Mouse (Mus musculus): Measurements from ENCODE around the gene Cttnbp2. TPM values are rescaled to one million over a fixed set of nuclear protein-coding genes. Genes with fewer than 3 reads are reported as not detected.
"Not testable (repeated sequence)": the region's sequence is repeated elsewhere in the genome, so short reads cannot be mapped to it uniquely, and the experiment has no call there.

Cttnbp2 gene
- polyA plus RNA-seq, 1 experiment from 2014 or later, result 15.0 TPM

DNA sequence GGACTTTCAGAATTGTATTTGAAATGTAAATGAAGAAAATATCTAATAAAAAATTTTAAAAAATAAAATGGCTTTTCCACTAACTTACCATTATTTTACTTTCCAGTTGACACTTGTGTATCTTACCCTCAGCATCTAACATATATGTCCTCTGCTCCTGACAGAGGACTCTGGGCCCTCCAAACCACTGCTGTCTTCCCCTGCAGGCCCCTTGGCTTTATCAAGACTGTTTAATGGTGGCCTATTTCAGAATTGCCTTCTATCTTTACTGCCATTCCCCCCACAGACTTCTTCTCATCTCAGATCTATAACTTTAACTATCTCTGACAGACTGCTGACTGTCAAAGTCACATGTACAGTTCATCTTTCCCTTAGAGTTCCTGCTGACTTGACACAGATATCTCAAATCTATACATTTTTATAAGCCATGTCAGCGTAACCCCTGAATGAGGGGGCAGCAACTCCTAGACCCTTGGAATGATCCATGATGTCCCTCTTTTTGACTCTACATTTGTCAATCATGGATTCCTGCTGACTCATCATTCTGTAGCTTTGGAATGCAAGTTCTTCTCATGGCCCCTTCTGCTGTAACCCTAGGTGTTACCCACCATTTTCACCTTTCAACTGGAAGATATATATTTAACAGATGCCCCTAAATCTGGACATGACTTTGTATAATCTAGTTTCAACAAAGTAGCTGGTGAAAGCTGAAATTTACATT is 103.0 kb downstream of the Cttnbp2 start:
- no peak for ATAC-seq (ENCODE audit: insufficient read depth, low FRiP score)
- WGBS, result 90% methylated on average over 1 of the region's 1 CpGs
- H3K4me1 ChIP-seq (ENCODE audit: control insufficient read depth, insufficient read depth, low read length), result no peaks in the 10 kb centered on the region

GRCm38 (mm10) chr6:18408445-18408844 is 106.2 kb downstream of the Cttnbp2 start:
- Histone ChIP-seq H3K4me2 (ENCODE audit: low read depth, low read length) (no peak overlapping the region), H3K27me3 (ENCODE audit: control insufficient read depth, insufficient read depth, low read length) (no peaks in the 10 kb centered on the region), H3K27ac (ENCODE audit: low read length) (no peak overlapping the region), H3K9me3 (replicated peaks; ENCODE audit: control insufficient read depth, low read length) (no peaks in the 10 kb centered on the region), H3K9ac (ENCODE audit: low read length) (no peak overlapping the region), H3K36me3 (ENCODE audit: control insufficient read depth, insufficient read depth, low read length) (no peaks in the 10 kb centered on the region), H3K4me1 (ENCODE audit: control insufficient read depth, insufficient read depth, low read length) (no peaks in the 10 kb centered on the region), H3K4me3 (replicated peaks; ENCODE audit: low read length) (no peak overlapping the region)
- ATAC-seq (ENCODE audit: insufficient read depth, low FRiP score), result no peak
- WGBS, result 91% methylated on average over 7 of the region's 7 CpGs

More for the DNA sequence above, 103.0 kb downstream of the Cttnbp2 start:
- no peak overlapping the region for H3K27ac ChIP-seq (ENCODE audit: low read length)
- H3K4me3 ChIP-seq (replicated peaks; ENCODE audit: low read length), result no peak overlapping the region
- H3K4me2 ChIP-seq (ENCODE audit: low read depth, low read length), result no peak overlapping the region
- no peaks in the 10 kb centered on the region for H3K9me3 ChIP-seq (replicated peaks; ENCODE audit: control insufficient read depth, low read length)
- no peaks in the 10 kb centered on the region for H3K36me3 ChIP-seq (ENCODE audit: control insufficient read depth, insufficient read depth, low read length)
- H3K27me3 ChIP-seq (ENCODE audit: control insufficient read depth, insufficient read depth, low read length), result no peaks in the 10 kb centered on the region
- no peak overlapping the region for H3K9ac ChIP-seq (ENCODE audit: low read length)

DNA sequence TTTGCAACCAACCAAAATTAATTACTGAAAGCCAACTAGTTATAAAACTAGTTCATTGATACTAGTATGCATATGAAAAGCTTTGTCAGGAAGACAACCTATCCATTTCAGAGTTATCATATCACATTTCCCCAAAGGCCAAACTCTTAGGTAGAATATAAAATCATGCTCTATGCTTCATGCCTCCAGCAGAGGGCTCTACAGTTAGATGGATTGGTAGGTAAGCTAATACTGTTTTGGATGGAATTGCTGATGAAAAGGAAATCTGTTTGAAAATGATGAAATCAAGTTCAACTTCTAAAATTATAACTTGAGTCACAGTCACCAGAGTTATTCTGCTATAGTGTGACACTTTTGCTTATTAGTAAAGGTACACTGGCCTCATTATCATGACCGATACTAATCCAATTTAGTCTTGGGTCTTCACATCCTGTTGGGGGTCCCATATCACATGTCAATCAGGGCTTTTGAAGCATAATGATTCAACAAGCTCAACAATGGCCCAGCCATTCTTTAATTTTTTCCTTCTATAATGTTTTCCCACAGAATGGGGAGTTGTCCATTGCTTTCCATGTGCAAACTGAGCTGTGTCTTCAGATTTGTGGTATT is 113.5 kb downstream of the Cttnbp2 start:
- Histone ChIP-seq H3K4me1 (ENCODE audit: control insufficient read depth, insufficient read depth, low read length) (no peaks in the 10 kb centered on the region), H3K9me3 (replicated peaks; ENCODE audit: control insufficient read depth, low read length) (no peaks in the 10 kb centered on the region; the same call in 1 of the 2 replicates), H3K4me3 (replicated peaks; ENCODE audit: low read length) (no peak overlapping the region), H3K27me3 (ENCODE audit: control insufficient read depth, insufficient read depth, low read length) (no peaks in the 10 kb centered on the region), H3K27ac (ENCODE audit: low read length) (no peak overlapping the region), H3K9ac (ENCODE audit: low read length) (no peak overlapping the region), H3K36me3 (ENCODE audit: control insufficient read depth, insufficient read depth, low read length) (no peaks in the 10 kb centered on the region), H3K4me2 (ENCODE audit: low read depth, low read length) (no peak overlapping the region)
- ATAC-seq (ENCODE audit: insufficient read depth, low FRiP score), result no peak
- WGBS, result 97% methylated on average over 1 of the region's 1 CpGs

DNA sequence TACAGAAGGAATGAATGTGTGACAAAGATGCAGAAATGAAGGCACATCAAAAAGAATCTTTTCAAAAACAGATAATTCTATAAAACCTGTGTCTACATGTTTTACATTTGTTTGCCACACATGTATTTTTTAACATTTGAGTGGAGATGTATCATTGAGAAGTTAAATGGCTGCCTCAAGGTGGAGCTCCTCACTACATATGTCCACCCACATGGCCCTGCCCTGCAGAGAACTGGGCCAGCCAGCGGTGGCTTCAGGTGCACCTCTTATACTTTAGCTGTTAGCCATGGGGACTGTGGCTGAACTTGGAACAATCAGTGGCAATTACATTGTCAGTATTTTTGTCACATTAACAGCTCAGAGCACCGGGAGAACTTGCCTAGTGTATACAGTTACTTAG is 133.3 kb downstream of the Cttnbp2 start:
- ATAC-seq (ENCODE audit: insufficient read depth, low FRiP score), result no peak
- H3K4me3 ChIP-seq (replicated peaks; ENCODE audit: low read length), result no peak overlapping the region
- no peaks in the 10 kb centered on the region for H3K9me3 ChIP-seq (replicated peaks; ENCODE audit: control insufficient read depth, low read length)
- no peaks in the 10 kb centered on the region for H3K4me1 ChIP-seq (ENCODE audit: control insufficient read depth, insufficient read depth, low read length)
- H3K27me3 ChIP-seq (ENCODE audit: control insufficient read depth, insufficient read depth, low read length), result no peaks in the 10 kb centered on the region
- no peak overlapping the region for H3K4me2 ChIP-seq (ENCODE audit: low read depth, low read length)
- WGBS, result 77% methylated on average over 2 of the region's 2 CpGs
- H3K9ac ChIP-seq (ENCODE audit: low read length), result no peak overlapping the region
- H3K36me3 ChIP-seq (ENCODE audit: control insufficient read depth, insufficient read depth, low read length), result peaks cover 6% of the 10 kb centered on the region; the same call in 1 of the 2 replicates
- no peak overlapping the region for H3K27ac ChIP-seq (ENCODE audit: low read length)

GRCm38 (mm10) chr6:18380300-18381202 is 134.1 kb downstream of the Cttnbp2 start:
- Histone ChIP-seq H3K9me3 (replicated peaks; ENCODE audit: control insufficient read depth, low read length) (no peaks in the 10 kb centered on the region), H3K27ac (ENCODE audit: low read length) (no peak overlapping the region), H3K4me2 (ENCODE audit: low read depth, low read length) (no peak overlapping the region), H3K36me3 (ENCODE audit: control insufficient read depth, insufficient read depth, low read length) (peaks cover 6% of the 10 kb centered on the region; the same call in 1 of the 2 replicates), H3K9ac (ENCODE audit: low read length) (no peak overlapping the region), H3K4me1 (ENCODE audit: control insufficient read depth, insufficient read depth, low read length) (no peaks in the 10 kb centered on the region), H3K27me3 (ENCODE audit: control insufficient read depth, insufficient read depth, low read length) (no peaks in the 10 kb centered on the region), H3K4me3 (replicated peaks; ENCODE audit: low read length) (no peak overlapping the region)
- WGBS, result 69% methylated on average over 13 of the region's 13 CpGs
- no peak for ATAC-seq (ENCODE audit: insufficient read depth, low FRiP score)

DNA sequence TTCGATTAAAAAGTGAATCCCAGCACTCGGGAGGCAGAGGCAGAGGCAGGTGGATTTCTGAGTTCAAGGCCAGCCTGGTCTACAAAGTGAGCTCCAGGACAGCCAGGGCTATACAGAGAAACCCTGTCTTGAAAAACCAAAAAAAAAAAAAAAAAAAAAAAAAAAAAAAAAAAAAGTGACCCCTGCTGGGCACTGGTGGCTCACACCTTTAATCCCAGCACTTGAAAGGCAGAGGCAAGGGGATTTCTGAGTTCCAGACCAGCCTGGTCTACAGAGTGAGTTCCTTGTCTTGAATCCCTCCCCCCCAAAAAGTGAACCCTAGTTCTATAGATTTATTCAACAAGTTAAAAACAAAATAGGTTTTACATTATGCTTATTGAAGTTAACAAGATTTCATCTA is 136.9 kb downstream of the Cttnbp2 start:
- WGBS, result 82% methylated on average over 2 of the region's 2 CpGs
- not testable (repeated sequence) for H3K27me3 ChIP-seq (ENCODE audit: control insufficient read depth, insufficient read depth, low read length); ATAC-seq (ENCODE audit: insufficient read depth, low FRiP score); H3K9ac ChIP-seq (ENCODE audit: low read length); H3K4me1 ChIP-seq (ENCODE audit: control insufficient read depth, insufficient read depth, low read length); H3K36me3 ChIP-seq (ENCODE audit: control insufficient read depth, insufficient read depth, low read length); H3K4me2 ChIP-seq (ENCODE audit: low read depth, low read length); H3K4me3 ChIP-seq (replicated peaks; ENCODE audit: low read length); H3K9me3 ChIP-seq (replicated peaks; ENCODE audit: control insufficient read depth, low read length); H3K27ac ChIP-seq (ENCODE audit: low read length)

GRCm38 (mm10) chr6:18374744-18375143 is 139.9 kb downstream of the Cttnbp2 start:
- H3K27ac ChIP-seq (ENCODE audit: low read length), result no peak overlapping the region
- H3K4me1 ChIP-seq (ENCODE audit: control insufficient read depth, insufficient read depth, low read length), result no peaks in the 10 kb centered on the region
- no peak overlapping the region for H3K4me2 ChIP-seq (ENCODE audit: low read depth, low read length)
- WGBS, result 63% methylated on average over 4 of the region's 4 CpGs
- H3K27me3 ChIP-seq (ENCODE audit: control insufficient read depth, insufficient read depth, low read length), result no peaks in the 10 kb centered on the region
- no peak overlapping the region for H3K4me3 ChIP-seq (replicated peaks; ENCODE audit: low read length)
- H3K36me3 ChIP-seq (ENCODE audit: control insufficient read depth, insufficient read depth, low read length), result 0 out of 2 replicates have a peak, but pooled peaks cover 3% of the 10 kb centered on the region
- no peak for ATAC-seq (ENCODE audit: insufficient read depth, low FRiP score)
- no peaks in the 10 kb centered on the region for H3K9me3 ChIP-seq (replicated peaks; ENCODE audit: control insufficient read depth, low read length)
- no peak overlapping the region for H3K9ac ChIP-seq (ENCODE audit: low read length)

GRCm38 (mm10) chr6:18373652-18374051 is 141.0 kb downstream of the Cttnbp2 start:
- H3K27ac ChIP-seq (ENCODE audit: low read length), result no peak overlapping the region
- no peak overlapping the region for H3K4me3 ChIP-seq (replicated peaks; ENCODE audit: low read length)
- 73% methylated on average over 1 of the region's 1 CpGs for WGBS
- ATAC-seq (ENCODE audit: insufficient read depth, low FRiP score), result no peak
- no peaks in the 10 kb centered on the region for H3K9me3 ChIP-seq (replicated peaks; ENCODE audit: control insufficient read depth, low read length)
- H3K9ac ChIP-seq (ENCODE audit: low read length), result no peak overlapping the region
- no peak overlapping the region for H3K4me2 ChIP-seq (ENCODE audit: low read depth, low read length)
- H3K27me3 ChIP-seq (ENCODE audit: control insufficient read depth, insufficient read depth, low read length), result no peaks in the 10 kb centered on the region
- no peaks in the 10 kb centered on the region for H3K4me1 ChIP-seq (ENCODE audit: control insufficient read depth, insufficient read depth, low read length)
- 0 out of 2 replicates have a peak, but pooled peaks cover 3% of the 10 kb centered on the region for H3K36me3 ChIP-seq (ENCODE audit: control insufficient read depth, insufficient read depth, low read length)
